Mouse (Mus musculus) ovary, postnatal 10 days (tissue): ENCODE measurements around the gene Mast2.

ENCODE experiments used
- DNase-seq: peaks from one replicate; pipeline ENCODE4 v3.0.0; 2022; ENCODE audit warnings: low spot score

Mast2 gene

DNA sequence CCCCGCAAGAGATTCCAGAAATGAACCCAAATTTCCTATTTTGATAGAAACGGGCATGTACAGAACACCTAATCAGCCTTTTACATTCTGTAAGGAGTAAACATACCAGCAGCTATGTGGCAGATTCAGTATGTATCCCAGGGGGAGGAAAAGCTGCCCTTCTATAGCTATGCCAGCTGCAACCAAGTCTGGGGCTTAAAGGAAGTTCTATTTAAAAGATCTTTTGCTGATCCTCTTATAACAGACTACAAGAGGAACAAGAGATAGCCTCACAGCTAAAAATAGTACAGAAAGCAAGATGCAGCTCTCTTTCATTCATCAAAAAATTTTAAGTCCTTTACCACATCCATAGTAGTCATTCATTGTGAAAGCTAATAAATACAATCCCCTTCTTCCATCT is 57.3 kb downstream of the Mast2 start:
- DNase-seq = no peak

- DNase-seq = no peak
Measured at GRCm38 (mm10) chr4:116405955-116406351, 58.0 kb downstream of the Mast2 start.

- no peak for DNase-seq
Measured at GRCm38 (mm10) chr4:116405276-116405954, 58.6 kb downstream of the Mast2 start.

GRCm38 (mm10) chr4:116403884-116404283 is 60.1 kb downstream of the Mast2 start:
- no peak for DNase-seq

- DNase-seq = no peak
Measured at GRCm38 (mm10) chr4:116402708-116403107, 61.3 kb downstream of the Mast2 start.

GRCm38 (mm10) chr4:116398051-116398450 is 65.9 kb downstream of the Mast2 start:
- no peak for DNase-seq

- no peak for DNase-seq
Measured at GRCm38 (mm10) chr4:116377973-116378667, 85.9 kb downstream of the Mast2 start.

DNA sequence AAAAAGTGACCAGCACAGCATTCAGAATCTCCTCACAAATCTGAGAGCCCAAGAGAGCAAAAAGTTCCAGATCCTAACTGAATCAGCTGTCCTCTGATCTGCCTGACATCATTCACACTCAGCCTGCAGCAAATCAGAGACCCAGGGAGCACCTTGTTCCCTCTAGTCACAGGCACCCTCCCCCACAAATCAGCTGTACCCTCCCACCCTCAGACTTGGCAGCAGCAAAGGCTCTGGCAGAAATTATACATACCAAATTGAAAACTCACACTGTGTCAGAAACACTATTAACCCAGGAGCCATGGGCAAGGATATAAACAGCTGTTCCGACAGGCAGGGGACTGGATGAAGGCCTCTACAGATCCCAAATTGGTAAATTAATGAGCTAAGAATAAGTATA is 92.3 kb downstream of the Mast2 start:
- DNase-seq = no peak

DNA sequence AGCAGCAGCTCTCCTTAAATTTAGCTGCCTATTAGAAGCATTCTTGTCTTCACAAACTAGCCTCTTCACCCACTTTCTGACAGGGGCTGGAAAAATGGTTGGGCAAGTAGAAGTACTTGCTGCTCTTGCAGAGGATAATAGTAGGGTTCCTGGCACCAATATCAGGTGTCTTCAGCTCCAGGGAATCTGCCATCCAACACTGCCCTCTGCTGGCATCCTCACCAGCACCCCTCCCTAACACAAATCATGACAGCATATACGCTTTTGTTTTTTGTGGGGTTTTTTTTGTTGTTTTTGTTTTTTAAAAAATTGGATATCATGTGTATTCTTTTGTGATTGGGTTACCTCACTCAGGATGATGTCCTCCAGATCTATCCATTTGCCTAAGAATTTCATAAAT is 105.9 kb downstream of the Mast2 start:
- DNase-seq = no peak

- DNase-seq = no peak
Measured at GRCm38 (mm10) chr4:116352919-116353318, 111.1 kb downstream of the Mast2 start.

DNA sequence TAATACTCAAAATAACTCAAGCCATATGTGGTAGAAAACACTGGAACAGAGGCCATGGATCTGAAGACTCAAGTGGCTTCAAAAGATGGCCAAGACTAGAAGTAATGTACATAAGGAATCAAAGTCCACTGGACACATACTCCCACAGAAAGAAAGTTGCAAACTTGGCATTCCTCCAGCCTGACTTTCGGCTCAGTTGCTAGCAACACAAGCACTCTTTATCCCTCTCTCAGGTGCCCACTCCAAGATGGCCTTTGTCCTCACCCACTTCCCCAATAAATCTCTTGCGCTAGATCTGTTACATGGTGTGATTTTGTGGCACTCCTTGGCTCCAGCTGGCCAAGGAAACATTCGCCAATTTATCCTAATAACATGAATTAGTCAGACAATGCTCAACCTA is 111.5 kb downstream of the Mast2 start:
- no peak for DNase-seq

DNA sequence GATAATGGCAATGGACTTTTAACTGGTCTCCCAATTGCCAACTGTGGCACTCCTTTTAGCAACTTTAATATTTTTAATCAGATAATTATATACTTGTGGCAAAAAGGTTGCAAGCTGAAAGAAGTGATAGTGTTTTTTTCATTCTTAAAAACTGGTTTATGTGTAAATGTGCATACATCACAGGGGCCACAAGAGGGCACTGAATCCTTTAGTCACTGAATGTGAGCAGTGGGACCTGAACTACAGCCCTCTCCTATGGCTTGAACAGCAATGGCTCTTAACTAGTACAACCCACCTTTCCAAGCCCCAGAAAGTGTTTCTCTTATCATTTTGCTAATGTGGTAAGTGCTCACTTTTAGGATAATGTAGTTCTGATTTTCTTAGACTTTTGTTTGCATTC is 121.9 kb downstream of the Mast2 start:
- DNase-seq = peak; percentile 18

- no peak for DNase-seq
Measured at GRCm38 (mm10) chr4:116336294-116336693, 127.7 kb downstream of the Mast2 start.

- DNase-seq = no peak
Measured at GRCm38 (mm10) chr4:116329256-116329655, 134.7 kb downstream of the Mast2 start.

DNA sequence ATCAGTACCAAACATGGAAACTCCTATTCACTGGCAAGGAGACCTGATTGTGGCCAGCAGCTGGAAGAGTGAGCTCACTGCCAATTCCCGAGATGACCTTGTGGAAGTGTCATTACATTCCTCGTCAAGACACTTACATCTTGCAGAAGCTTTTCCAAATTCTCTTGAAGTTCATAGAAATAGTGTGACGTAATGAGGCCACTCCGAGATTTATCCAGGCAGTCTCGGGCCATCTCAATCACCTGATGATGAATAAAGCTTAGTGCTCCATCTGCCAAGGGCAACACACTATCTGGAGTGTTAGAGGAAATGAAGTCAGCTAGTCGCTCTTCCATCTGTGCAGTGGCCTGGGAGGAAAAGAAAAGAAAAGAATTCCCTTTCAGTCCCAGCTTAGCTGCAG is 141.9 kb downstream of the Mast2 start:
- no peak for DNase-seq

DNA sequence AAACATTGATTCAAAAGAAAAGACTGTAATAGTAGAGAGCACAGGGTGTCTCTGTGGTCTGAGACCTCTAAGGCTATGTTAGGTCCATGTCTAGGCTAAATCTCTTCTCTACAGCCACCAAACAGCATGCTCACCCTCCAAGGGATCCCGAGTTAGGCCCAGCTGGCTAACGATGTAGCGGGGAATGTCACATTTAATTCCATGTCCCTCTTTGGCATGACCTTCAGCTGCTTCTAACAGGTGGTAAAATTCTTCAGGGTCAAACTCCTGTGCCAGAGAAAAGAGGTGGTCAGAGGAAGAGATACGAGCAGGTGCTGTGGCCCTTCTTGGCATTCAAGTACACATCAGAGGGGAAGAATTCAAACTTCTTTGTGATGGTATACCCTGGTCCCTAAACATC is 146.4 kb downstream of the Mast2 start:
- no peak for DNase-seq

DNA sequence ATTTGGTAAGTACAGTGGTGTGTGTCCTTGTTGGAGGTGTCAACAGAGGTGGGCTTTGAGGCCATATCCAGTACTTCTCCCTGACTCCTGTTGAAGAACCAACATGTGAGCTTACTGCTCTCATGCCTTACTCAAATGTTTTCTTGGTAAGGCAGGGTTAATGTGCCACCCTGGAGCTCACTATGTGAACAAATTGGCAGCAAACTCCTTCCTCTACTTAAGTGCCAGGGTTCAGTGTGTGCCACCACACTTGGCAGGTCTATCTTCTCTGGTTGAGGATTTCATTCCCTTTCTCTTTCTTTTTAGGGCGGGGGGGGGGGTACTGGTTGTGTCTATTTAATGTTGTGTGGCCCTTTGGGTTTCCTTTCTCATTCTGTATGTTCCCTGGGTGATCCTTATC is 159.4 kb downstream of the Mast2 start:
- DNase-seq = no peak

DNA sequence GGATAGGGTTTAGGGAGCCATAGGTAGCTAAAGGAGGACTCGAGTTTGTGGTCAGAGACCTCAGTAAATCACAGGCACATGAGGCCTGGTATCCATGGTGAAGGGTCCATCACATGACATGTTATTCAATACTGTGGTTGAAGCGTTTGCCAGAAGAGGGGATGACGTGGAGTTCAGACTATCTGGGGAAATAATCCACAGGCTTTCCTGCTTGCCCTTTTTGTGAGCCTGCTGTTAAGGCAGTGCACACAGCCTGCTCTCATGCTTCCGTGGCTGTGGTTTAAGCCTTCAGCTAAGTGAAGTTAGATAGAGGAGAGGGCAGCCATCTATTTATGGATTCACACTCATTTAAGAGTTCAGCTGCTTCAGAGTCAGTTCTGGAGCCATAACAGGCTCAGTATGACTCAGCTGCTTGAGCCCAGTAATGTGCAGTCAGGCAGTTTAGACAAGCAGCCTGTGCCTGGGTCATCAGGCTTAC is 163.1 kb downstream of the Mast2 start:
- no peak for DNase-seq

DNA sequence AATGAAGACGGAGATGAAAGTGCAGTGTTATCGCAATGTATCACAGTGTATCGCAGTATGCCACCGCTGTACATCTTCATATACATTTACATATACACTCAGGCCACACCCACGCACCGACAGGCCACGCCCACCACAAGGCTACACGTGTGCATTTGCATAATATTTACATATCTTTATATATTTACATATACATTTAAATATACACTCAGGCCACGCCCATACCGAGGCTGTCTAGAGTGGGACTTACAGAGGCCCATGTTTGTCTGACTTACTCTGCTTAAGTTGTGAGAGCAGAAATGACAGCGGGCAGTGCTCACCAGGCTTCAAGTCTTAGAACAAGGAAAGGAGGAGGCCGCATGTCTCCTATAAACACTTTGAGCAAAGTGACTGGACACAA is 170.7 kb downstream of the Mast2 start:
- no peak for DNase-seq

- no peak for DNase-seq
Measured at GRCm38 (mm10) chr4:116291561-116291960, 172.4 kb downstream of the Mast2 start.

GRCm38 (mm10) chr4:116282211-116282610 is 181.8 kb downstream of the Mast2 start:
- DNase-seq = no peak

DNA sequence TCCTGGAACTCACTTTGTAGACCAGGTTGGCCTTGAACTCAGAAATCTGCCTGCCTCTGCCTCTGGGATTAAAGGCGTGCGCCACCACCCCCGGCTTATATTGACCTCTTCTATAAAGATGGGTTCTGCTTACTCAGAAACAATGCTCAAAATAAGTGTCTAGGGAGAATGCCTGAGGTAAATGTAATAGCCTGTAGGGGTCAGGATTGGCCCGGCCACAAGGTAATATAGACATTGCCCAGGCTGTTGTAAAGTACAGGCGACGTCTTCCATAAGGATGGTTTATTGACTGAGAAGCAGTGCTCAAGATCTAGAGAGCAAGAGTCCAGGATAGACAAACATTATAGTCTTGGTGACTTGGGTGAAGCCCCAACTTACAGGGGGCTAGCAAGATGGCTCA is 195.8 kb downstream of the Mast2 start:
- DNase-seq = no peak
